Mouse (Mus musculus): ENCODE measurements around the gene Olfr825. TPM values are rescaled to one million over a fixed set of nuclear protein-coding genes. Genes with fewer than 3 reads are reported as not detected.
"Not testable (repeated sequence)": the region's sequence is repeated elsewhere in the genome, so short reads cannot be mapped to it uniquely, and the experiment has no call there.

Gene Olfr825
- polyA plus RNA-seq (2016; fragmentation: Nextera tagmentation; extraction: Ambion mirVana) = not detected in 2 replicates

DNA sequence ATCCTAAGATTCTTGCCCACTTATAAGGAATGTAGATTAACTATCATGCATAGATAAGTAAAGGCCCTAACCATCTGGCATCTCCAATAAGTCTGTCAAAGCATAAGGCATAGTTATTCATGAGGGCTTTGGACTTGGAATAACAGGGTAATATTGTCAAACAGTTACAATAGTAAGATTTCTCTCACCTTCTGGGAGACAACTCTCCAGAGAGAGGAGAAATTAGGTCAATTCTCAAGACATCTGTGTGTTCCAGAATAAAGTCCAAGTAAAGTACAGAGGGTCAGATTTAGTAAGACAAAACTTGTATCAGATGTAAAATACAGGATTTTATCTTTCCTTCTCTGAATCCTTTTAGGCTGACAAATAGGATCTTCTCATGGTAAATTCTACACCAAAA is at the start of gene Olfr825:
Olfr825 (minus strand) TSS at position 101 of the 400 bp plus-strand sequence.
- no peak for DNase-seq (ENCODE audit: low spot score)
- H3K36me3 ChIP-seq = no peaks in the 10 kb centered on the region
- H3K4me3 ChIP-seq = no peak within 1 kb of the TSS

DNA sequence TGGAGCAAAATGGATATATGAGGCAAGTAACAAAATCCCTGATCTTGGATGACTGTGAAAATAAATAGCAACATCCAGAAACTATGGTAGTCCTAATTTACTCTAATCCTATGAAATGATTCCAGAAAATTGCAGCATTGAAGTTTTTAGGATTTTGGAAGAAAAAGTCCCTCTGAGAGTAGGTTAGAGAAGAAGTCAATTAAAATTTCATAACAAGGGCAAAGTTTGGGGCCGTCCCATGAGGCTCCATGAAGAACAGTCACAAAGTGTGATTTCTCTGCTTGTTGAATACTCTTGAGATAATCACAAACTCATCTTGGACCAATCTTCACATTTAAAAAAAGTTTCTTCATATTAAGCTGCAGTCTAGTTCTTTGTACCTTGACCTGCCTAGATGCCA is 47.7 kb upstream of the Olfr825 start, which contains the start of gene Olfr827:
Olfr827 (minus strand) TSS at position 101 of the 400 bp plus-strand sequence.
- Histone ChIP-seq H3K27ac (no peak within 1 kb of the TSS), H3K4me3 (no peak within 1 kb of the TSS), H3K9me3 (no peaks in the 10 kb centered on the region), H3K36me3 (no peaks in the 10 kb centered on the region), H3K27me3 (ENCODE audit: insufficient read depth, poor library complexity, severe bottlenecking) (no peaks in the 10 kb centered on the region), H3K4me1 (replicated peaks) (no peaks in the 10 kb centered on the region)
- WGBS = 96% methylated on average over 1 of the region's 1 CpGs
- no peak for DNase-seq (ENCODE audit: low spot score)

More for the DNA sequence above, at the start of gene Olfr825:
- no peaks in the 10 kb centered on the region for H3K9me3 ChIP-seq
- H3K27ac ChIP-seq = no peak within 1 kb of the TSS
- no peaks in the 10 kb centered on the region for H3K4me1 ChIP-seq (replicated peaks)
- H3K27me3 ChIP-seq (ENCODE audit: insufficient read depth, poor library complexity, severe bottlenecking) = no peaks in the 10 kb centered on the region

DNA sequence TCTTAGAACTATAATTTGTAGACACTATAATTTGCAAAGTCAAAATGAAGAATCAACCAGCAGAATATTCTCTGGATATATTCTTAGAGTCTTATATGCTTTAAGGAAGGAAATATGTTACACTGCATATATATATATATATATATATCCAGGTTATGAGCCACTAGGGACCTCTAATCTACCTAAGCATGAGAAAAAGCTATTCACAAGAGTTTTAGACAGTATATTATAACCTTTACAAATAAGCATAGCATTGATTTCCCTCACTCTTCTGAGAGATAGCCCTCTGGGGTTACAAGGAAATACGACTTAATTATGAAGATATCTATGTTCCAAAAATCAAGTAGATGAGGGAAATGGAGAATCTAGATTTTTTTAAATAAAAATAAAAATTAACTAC is 17.5 kb upstream of the Olfr825 start, which contains the start of gene Olfr826:
Olfr826 (minus strand) TSS at position 101 of the 400 bp plus-strand sequence.
- 80% methylated on average over 1 of the region's 1 CpGs for whole genome bisulfite sequencing
- H3K4me3 ChIP-seq = no peak within 1 kb of the TSS

DNA sequence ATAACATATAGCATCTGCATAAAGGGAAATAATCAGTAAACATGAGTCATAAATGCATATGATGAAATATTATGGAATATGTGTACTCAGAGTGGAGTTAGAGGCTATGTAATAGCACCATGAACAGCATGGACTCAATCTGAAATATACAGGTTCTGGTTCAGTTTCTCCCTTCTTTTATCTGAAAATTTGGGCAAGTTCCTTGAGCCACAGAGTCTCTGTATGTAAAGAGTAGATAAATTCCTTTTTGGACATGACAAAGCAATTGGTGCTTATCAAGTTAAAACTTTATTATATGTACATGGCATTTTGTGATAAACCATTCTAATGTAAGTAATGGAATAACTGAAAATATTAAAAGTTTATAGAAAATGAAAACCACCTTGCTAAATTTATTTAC is 1.4 kb downstream of the Olfr825 start:
- Histone ChIP-seq H3K36me3 (no peaks in the 10 kb centered on the region), H3K27ac (no peak overlapping the region), H3K27me3 (ENCODE audit: insufficient read depth, poor library complexity, severe bottlenecking) (no peaks in the 10 kb centered on the region), H3K4me3 (no peak overlapping the region), H3K4me1 (replicated peaks) (no peaks in the 10 kb centered on the region), H3K9me3 (no peaks in the 10 kb centered on the region)
- DNase-seq (ENCODE audit: low spot score) = no peak

More for the DNA sequence above, 17.5 kb upstream of the Olfr825 start, which contains the start of gene Olfr826:
- Histone ChIP-seq H3K4me1 (replicated peaks) (no peaks in the 10 kb centered on the region), H3K27ac (no peak within 1 kb of the TSS), H3K36me3 (no peaks in the 10 kb centered on the region), H3K27me3 (ENCODE audit: insufficient read depth, poor library complexity, severe bottlenecking) (no peaks in the 10 kb centered on the region), H3K9me3 (no peaks in the 10 kb centered on the region)
- DNase-seq (ENCODE audit: low spot score) = no peak

DNA sequence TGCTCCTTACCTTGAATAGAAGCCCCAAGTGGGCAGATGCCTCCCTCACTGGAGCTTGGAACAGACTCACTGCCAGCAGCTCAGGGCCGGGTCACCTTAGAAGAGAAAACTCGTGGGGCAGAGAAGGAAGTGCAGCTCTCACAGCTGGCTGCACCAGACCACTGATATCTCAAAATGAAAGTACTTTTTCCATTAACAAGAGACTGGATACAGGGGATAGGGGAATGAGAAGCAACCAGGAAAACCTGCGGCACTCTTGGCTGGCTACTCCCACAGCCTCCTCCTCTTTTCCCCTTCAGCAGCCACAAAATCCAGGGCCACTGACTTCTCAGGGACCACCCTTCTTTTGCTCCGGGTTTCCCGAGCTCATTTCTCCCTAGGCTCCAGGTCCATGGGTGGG is 22.4 kb downstream of the Olfr825 start:
- H3K4me1 ChIP-seq (replicated peaks) = no peaks in the 10 kb centered on the region
- no peak overlapping the region for H3K27ac ChIP-seq
- H3K9me3 ChIP-seq = no peaks in the 10 kb centered on the region
- WGBS = 80% methylated on average over 5 of the region's 5 CpGs
- no peaks in the 10 kb centered on the region for H3K36me3 ChIP-seq
- no peak overlapping the region for H3K4me3 ChIP-seq
- no peak for DNase-seq (ENCODE audit: low spot score)
- no peaks in the 10 kb centered on the region for H3K27me3 ChIP-seq (ENCODE audit: insufficient read depth, poor library complexity, severe bottlenecking)

DNA sequence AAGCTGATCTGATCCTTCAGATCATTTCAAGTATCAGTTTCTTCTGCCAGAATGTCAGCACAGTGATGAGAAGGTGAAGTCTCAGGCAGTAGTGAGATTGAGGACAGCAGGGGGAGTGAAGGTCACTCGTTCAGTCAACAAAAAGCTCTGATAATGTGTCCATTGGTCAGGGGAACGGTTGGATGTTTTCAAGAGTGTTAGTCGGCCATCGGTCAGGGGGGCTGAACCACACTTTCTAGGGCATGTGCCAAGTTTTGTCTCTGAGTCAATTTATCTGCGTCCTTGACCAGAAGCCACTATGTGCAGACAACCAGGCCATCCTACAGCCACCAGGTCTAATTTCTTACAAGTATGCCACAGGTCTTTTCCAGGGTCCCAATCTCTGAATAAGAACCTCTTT is 24.1 kb downstream of the Olfr825 start:
- not testable (repeated sequence) for H3K4me1 ChIP-seq (replicated peaks); H3K4me3 ChIP-seq; H3K9me3 ChIP-seq; H3K27me3 ChIP-seq (ENCODE audit: insufficient read depth, poor library complexity, severe bottlenecking); H3K36me3 ChIP-seq; H3K27ac ChIP-seq; DNase-seq (ENCODE audit: low spot score)
- 91% methylated on average over 5 of the region's 5 CpGs for WGBS

DNA sequence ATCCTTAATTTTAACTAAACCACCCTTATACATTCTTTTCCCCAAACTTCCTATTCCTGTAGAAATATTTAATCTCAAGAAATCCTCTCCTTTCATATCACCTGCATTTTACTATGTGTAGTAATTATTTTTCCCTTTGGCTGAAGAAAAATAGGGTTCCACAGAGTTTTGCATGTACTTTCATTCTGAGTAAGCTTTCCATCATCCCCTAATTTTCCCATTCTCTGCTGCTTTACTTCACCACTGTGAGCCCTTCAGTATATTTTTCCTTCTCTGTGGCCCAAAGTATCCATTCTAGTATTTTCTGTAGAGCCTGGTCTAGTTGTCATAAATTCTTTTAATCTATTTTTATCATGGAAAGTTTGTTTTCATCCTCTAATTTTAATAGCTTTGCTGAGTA is 31.8 kb downstream of the Olfr825 start:
- H3K4me1 ChIP-seq (replicated peaks) = no peaks in the 10 kb centered on the region
- no peaks in the 10 kb centered on the region for H3K36me3 ChIP-seq
- no peak for DNase-seq (ENCODE audit: low spot score)
- no peak overlapping the region for H3K27ac ChIP-seq
- H3K27me3 ChIP-seq (ENCODE audit: insufficient read depth, poor library complexity, severe bottlenecking) = no peaks in the 10 kb centered on the region
- H3K4me3 ChIP-seq = no peak overlapping the region
- no peaks in the 10 kb centered on the region for H3K9me3 ChIP-seq

DNA sequence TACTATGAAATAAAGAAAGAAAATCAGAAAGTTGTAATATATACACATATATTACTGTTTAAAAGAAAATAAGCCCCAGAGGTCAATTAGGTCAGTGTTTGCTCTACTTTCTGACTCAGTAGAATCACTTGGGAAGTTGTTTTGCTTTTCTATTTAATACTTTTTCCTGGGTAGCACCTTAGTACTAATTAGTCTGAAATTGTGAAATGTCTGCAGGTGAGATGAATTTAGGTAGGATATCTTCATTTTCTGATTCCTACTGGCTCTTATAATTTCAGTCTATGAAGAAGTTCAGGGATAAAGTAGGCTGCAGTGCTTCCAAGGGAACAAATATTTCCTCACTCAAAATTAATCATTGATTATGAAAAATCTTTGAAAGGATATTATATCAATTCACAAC is 36.7 kb downstream of the Olfr825 start, which contains the start of gene Olfr824:
Olfr824 (minus strand) TSS at position 101 of the 400 bp plus-strand sequence.
- not testable (repeated sequence) for H3K4me1 ChIP-seq (replicated peaks); H3K27ac ChIP-seq; H3K36me3 ChIP-seq; DNase-seq (ENCODE audit: low spot score); H3K9me3 ChIP-seq; H3K4me3 ChIP-seq; H3K27me3 ChIP-seq (ENCODE audit: insufficient read depth, poor library complexity, severe bottlenecking)

DNA sequence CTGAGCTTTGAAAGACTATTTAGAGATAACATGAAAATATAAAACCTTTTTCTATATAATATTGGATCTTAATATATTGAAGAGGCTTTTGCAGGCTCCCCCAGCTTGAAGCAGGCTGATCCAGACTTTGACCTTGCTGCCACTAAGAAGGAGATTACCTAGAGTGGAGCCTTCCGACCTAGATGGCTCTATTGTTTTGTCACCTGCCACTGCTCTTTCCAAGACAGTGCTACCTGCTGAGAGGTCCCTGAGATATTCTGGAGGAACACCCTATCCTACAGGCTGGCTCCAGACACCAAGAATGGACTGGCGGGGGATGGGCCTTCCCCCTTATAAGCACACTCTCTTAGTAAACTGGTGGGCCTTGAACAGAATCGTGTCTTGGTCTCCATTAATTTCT is 50.5 kb downstream of the Olfr825 start:
- not testable (repeated sequence) for DNase-seq (ENCODE audit: low spot score); H3K9me3 ChIP-seq; H3K27ac ChIP-seq; H3K4me1 ChIP-seq (replicated peaks); H3K4me3 ChIP-seq; H3K36me3 ChIP-seq; H3K27me3 ChIP-seq (ENCODE audit: insufficient read depth, poor library complexity, severe bottlenecking)
- WGBS = 64% methylated on average over 3 of the region's 3 CpGs

DNA sequence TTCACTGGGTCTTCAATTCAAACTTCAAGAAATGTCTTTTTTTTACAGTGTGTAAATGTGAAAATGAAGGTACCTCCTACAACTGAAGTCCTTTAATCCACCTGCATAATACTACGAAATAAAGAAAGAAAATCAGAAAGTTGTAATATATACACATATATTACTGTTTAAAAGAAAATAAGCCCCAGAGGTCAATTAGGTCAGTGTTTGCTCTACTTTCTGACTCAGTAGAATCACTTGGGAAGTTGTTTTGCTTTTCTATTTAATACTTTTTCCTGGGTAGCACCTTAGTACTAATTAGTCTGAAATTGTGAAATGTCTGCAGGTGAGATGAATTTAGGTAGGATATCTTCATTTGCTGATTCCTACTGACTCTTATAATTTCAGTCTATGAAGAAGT is 51.3 kb downstream of the Olfr825 start, which contains the start of gene Olfr823:
Olfr823 (minus strand) TSS at position 101 of the 400 bp plus-strand sequence.
- not testable (repeated sequence) for H3K27me3 ChIP-seq (ENCODE audit: insufficient read depth, poor library complexity, severe bottlenecking); H3K4me3 ChIP-seq; H3K4me1 ChIP-seq (replicated peaks); H3K27ac ChIP-seq; H3K36me3 ChIP-seq; DNase-seq (ENCODE audit: low spot score); H3K9me3 ChIP-seq
- 81% methylated on average over 1 of the region's 1 CpGs for WGBS

Other genes starting within 250 kb of the Olfr825 start
- not detected in 2 replicates for gene Olfr818, start 217.7 kb downstream of the Olfr825 start, polyA plus RNA-seq (2016; fragmentation: Nextera tagmentation; extraction: Ambion mirVana)
- gene Olfr819, start 199.5 kb downstream of the Olfr825 start, polyA plus RNA-seq (2016; fragmentation: Nextera tagmentation; extraction: Ambion mirVana) = not detected in 2 replicates
- not detected in 2 replicates for gene Olfr247, start 190.6 kb downstream of the Olfr825 start, polyA plus RNA-seq (2016; fragmentation: Nextera tagmentation; extraction: Ambion mirVana)
- not detected in 2 replicates for gene Gm10310, start 181.7 kb downstream of the Olfr825 start, polyA plus RNA-seq (2016; fragmentation: Nextera tagmentation; extraction: Ambion mirVana)
- not detected in 2 replicates for gene Olfr820, start 154.1 kb downstream of the Olfr825 start, polyA plus RNA-seq (2016; fragmentation: Nextera tagmentation; extraction: Ambion mirVana)
- not detected in 2 replicates for gene Olfr821, start 136.4 kb downstream of the Olfr825 start, polyA plus RNA-seq (2016; fragmentation: Nextera tagmentation; extraction: Ambion mirVana)
- gene Olfr822, start 95.6 kb downstream of the Olfr825 start, polyA plus RNA-seq (2016; fragmentation: Nextera tagmentation; extraction: Ambion mirVana) = not detected in 2 replicates
- gene Olfr823, start 51.4 kb downstream of the Olfr825 start, polyA plus RNA-seq (2016; fragmentation: Nextera tagmentation; extraction: Ambion mirVana) = not detected in 2 replicates
- not detected in 2 replicates for gene Olfr824, start 36.8 kb downstream of the Olfr825 start, polyA plus RNA-seq (2016; fragmentation: Nextera tagmentation; extraction: Ambion mirVana)
- not detected in 2 replicates for gene Olfr826, start 17.4 kb upstream of the Olfr825 start, polyA plus RNA-seq (2016; fragmentation: Nextera tagmentation; extraction: Ambion mirVana)
- 0.10 TPM in 1 of 2 replicates, not detected in the other for gene Olfr827, start 47.6 kb upstream of the Olfr825 start, polyA plus RNA-seq (2016; fragmentation: Nextera tagmentation; extraction: Ambion mirVana)
- gene Neurod4, start 113.5 kb upstream of the Olfr825 start, polyA plus RNA-seq (2016; fragmentation: Nextera tagmentation; extraction: Ambion mirVana) = 14.0 and 23.1 TPM in 2 replicates
- not detected in 2 replicates for gene Tespa1, start 156.1 kb upstream of the Olfr825 start, polyA plus RNA-seq (2016; fragmentation: Nextera tagmentation; extraction: Ambion mirVana)
- gene Vmn2r84, start 227.6 kb upstream of the Olfr825 start, polyA plus RNA-seq (2016; fragmentation: Nextera tagmentation; extraction: Ambion mirVana) = not detected in 2 replicates

Data from hindbrain, embryonic 10.5 days (tissue).